Mouse (Mus musculus): ENCODE results near the gene Stk24.

The Stk24 gene

GRCm38 (mm10) chr14:121379827-121380145, at the start of gene Stk24:
Gene Stk24 (minus strand): TSS chr14:121380011.
- peak within 1 kb of the TSS; percentile 97 for H3K4me3 ChIP-seq (replicated peaks; ENCODE audit: low read length)
- peaks cover 14% of the 10 kb centered on the region for H3K36me3 ChIP-seq (ENCODE audit: insufficient read depth, low read length)
- TF ChIP-seq NANOG (IDR thresholded peaks at IDR 0.05; ENCODE audit: borderline replicate concordance, low read length) (no peak), CTCF (conservative IDR thresholded peaks at IDR 0.05; ENCODE audit: low read length) (no peak), POU5F1 (IDR thresholded peaks at IDR 0.05; ENCODE audit: borderline replicate concordance, low read length) (no peak)
- peaks cover 2% of the 10 kb centered on the region; the same call in 1 of the 2 replicates for H3K27me3 ChIP-seq (ENCODE audit: insufficient read depth, low read length)
- no peaks in the 10 kb centered on the region for H3K9me3 ChIP-seq (ENCODE audit: low read length)
- H3K4me1 ChIP-seq (replicated peaks; ENCODE audit: low read depth, low read length): peaks cover 32% of the 10 kb centered on the region

DNA sequence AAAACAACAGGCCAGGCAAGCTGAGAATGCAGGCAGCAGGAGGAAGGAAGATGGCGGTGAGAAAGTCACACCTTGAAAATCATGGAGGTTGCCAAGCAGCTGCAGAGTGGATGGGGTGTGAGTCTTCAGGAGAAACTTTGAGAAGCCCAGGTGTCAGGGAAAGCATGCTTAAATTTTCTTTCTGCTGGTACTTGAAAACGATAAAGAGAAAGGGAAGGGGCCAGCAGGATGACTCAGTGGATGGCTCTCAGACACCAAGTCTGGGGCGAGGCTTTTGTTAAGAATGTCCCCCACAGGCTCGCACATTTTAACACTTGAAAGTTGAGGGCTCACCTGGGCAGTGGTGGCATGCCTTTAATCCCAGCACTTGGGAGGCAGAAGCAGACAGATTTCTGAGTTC, 48.3 kb upstream of the Stk24 start:
- Histone ChIP-seq H3K9me3 (ENCODE audit: low read length) (no peaks in the 10 kb centered on the region), H3K36me3 (ENCODE audit: insufficient read depth, low read length) (no peaks in the 10 kb centered on the region), H3K27me3 (ENCODE audit: insufficient read depth, low read length) (peaks cover 17% of the 10 kb centered on the region), H3K4me1 (replicated peaks; ENCODE audit: low read depth, low read length) (peaks cover 26% of the 10 kb centered on the region), H3K4me3 (replicated peaks; ENCODE audit: low read length) (no peak overlapping the region)
- TF ChIP-seq POU5F1 (IDR thresholded peaks at IDR 0.05; ENCODE audit: borderline replicate concordance, low read length): no peak
- no peak for TF ChIP-seq NANOG (IDR thresholded peaks at IDR 0.05; ENCODE audit: borderline replicate concordance, low read length)
- no peak for TF ChIP-seq CTCF (conservative IDR thresholded peaks at IDR 0.05; ENCODE audit: low read length)

- H3K4me3 ChIP-seq (replicated peaks; ENCODE audit: low read length): no peak overlapping the region
- H3K9me3 ChIP-seq (ENCODE audit: low read length): no peaks in the 10 kb centered on the region
- peaks cover 29% of the 10 kb centered on the region for H3K4me1 ChIP-seq (replicated peaks; ENCODE audit: low read depth, low read length)
- H3K27me3 ChIP-seq (ENCODE audit: insufficient read depth, low read length): peaks cover 7% of the 10 kb centered on the region
- H3K36me3 ChIP-seq (ENCODE audit: insufficient read depth, low read length): no peaks in the 10 kb centered on the region
- TF ChIP-seq CTCF (conservative IDR thresholded peaks at IDR 0.05; ENCODE audit: low read length): peak; percentile 40; the same call in 1 of the 2 replicates
- no peak for TF ChIP-seq POU5F1 (IDR thresholded peaks at IDR 0.05; ENCODE audit: borderline replicate concordance, low read length)
- TF ChIP-seq NANOG (IDR thresholded peaks at IDR 0.05; ENCODE audit: borderline replicate concordance, low read length): no peak
Measured at GRCm38 (mm10) chr14:121426743-121427142, 46.9 kb upstream of the Stk24 start.

- Histone ChIP-seq H3K4me1 (replicated peaks; ENCODE audit: low read depth, low read length) (peaks cover 29% of the 10 kb centered on the region), H3K4me3 (replicated peaks; ENCODE audit: low read length) (no peak overlapping the region), H3K9me3 (ENCODE audit: low read length) (no peaks in the 10 kb centered on the region), H3K36me3 (ENCODE audit: insufficient read depth, low read length) (no peaks in the 10 kb centered on the region), H3K27me3 (ENCODE audit: insufficient read depth, low read length) (no peaks in the 10 kb centered on the region)
- TF ChIP-seq NANOG (IDR thresholded peaks at IDR 0.05; ENCODE audit: borderline replicate concordance, low read length): no peak
- TF ChIP-seq POU5F1 (IDR thresholded peaks at IDR 0.05; ENCODE audit: borderline replicate concordance, low read length): no peak
- no peak for TF ChIP-seq CTCF (conservative IDR thresholded peaks at IDR 0.05; ENCODE audit: low read length)
Measured at GRCm38 (mm10) chr14:121425004-121425793, 45.4 kb upstream of the Stk24 start.

- Histone ChIP-seq H3K4me1 (replicated peaks; ENCODE audit: low read depth, low read length) (peaks cover 25% of the 10 kb centered on the region), H3K9me3 (ENCODE audit: low read length) (no peaks in the 10 kb centered on the region), H3K4me3 (replicated peaks; ENCODE audit: low read length) (no peak overlapping the region), H3K27me3 (ENCODE audit: insufficient read depth, low read length) (no peaks in the 10 kb centered on the region), H3K36me3 (ENCODE audit: insufficient read depth, low read length) (no peaks in the 10 kb centered on the region)
- no peak for TF ChIP-seq POU5F1 (IDR thresholded peaks at IDR 0.05; ENCODE audit: borderline replicate concordance, low read length)
- no peak for TF ChIP-seq NANOG (IDR thresholded peaks at IDR 0.05; ENCODE audit: borderline replicate concordance, low read length)
- TF ChIP-seq CTCF (conservative IDR thresholded peaks at IDR 0.05; ENCODE audit: low read length): no peak
Measured at GRCm38 (mm10) chr14:121423341-121423751, 43.5 kb upstream of the Stk24 start.

- Histone ChIP-seq H3K4me1 (replicated peaks; ENCODE audit: low read depth, low read length) (peaks cover 21% of the 10 kb centered on the region), H3K9me3 (ENCODE audit: low read length) (no peaks in the 10 kb centered on the region), H3K36me3 (ENCODE audit: insufficient read depth, low read length) (no peaks in the 10 kb centered on the region), H3K4me3 (replicated peaks; ENCODE audit: low read length) (no peak overlapping the region), H3K27me3 (ENCODE audit: insufficient read depth, low read length) (no peaks in the 10 kb centered on the region)
- no peak for TF ChIP-seq POU5F1 (IDR thresholded peaks at IDR 0.05; ENCODE audit: borderline replicate concordance, low read length)
- TF ChIP-seq CTCF (conservative IDR thresholded peaks at IDR 0.05; ENCODE audit: low read length): no peak
- no peak for TF ChIP-seq NANOG (IDR thresholded peaks at IDR 0.05; ENCODE audit: borderline replicate concordance, low read length)
Measured at GRCm38 (mm10) chr14:121422664-121423340, 43.0 kb upstream of the Stk24 start.

GRCm38 (mm10) chr14:121422000-121422399, 42.2 kb upstream of the Stk24 start:
- H3K4me1 ChIP-seq (replicated peaks; ENCODE audit: low read depth, low read length): peaks cover 18% of the 10 kb centered on the region

DNA sequence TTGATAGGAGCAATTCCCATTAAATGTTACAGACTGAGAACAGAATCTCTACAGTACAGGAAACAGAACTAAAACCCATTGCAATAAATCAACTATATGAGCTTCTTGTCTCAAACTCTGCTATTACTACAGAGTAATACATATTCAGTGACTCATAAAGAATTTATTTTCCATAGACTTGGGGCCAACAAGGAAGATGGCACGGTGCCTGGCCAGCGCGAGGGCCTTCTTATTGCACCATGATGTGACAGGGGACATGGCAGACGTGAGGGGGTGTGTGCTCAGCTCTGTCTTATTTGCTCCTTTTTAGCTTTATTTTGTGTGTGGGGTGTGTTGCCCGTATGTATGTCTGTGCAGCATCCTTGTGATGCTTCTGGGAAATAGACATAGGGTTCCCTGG, 37.8 kb upstream of the Stk24 start:
- Histone ChIP-seq H3K36me3 (ENCODE audit: insufficient read depth, low read length) (no peaks in the 10 kb centered on the region), H3K4me3 (replicated peaks; ENCODE audit: low read length) (no peak overlapping the region), H3K9me3 (ENCODE audit: low read length) (no peaks in the 10 kb centered on the region), H3K4me1 (replicated peaks; ENCODE audit: low read depth, low read length) (peaks cover under 1% of the 10 kb centered on the region), H3K27me3 (ENCODE audit: insufficient read depth, low read length) (no peaks in the 10 kb centered on the region)
- TF ChIP-seq POU5F1 (IDR thresholded peaks at IDR 0.05; ENCODE audit: borderline replicate concordance, low read length): no peak
- no peak for TF ChIP-seq NANOG (IDR thresholded peaks at IDR 0.05; ENCODE audit: borderline replicate concordance, low read length)
- no peak for TF ChIP-seq CTCF (conservative IDR thresholded peaks at IDR 0.05; ENCODE audit: low read length)

More at GRCm38 (mm10) chr14:121422000-121422399, 42.2 kb upstream of the Stk24 start:
- TF ChIP-seq NANOG (IDR thresholded peaks at IDR 0.05; ENCODE audit: borderline replicate concordance, low read length) (no peak), CTCF (conservative IDR thresholded peaks at IDR 0.05; ENCODE audit: low read length) (no peak), POU5F1 (IDR thresholded peaks at IDR 0.05; ENCODE audit: borderline replicate concordance, low read length) (no peak)
- H3K36me3 ChIP-seq (ENCODE audit: insufficient read depth, low read length): no peaks in the 10 kb centered on the region
- no peaks in the 10 kb centered on the region for H3K9me3 ChIP-seq (ENCODE audit: low read length)
- no peaks in the 10 kb centered on the region for H3K27me3 ChIP-seq (ENCODE audit: insufficient read depth, low read length)
- H3K4me3 ChIP-seq (replicated peaks; ENCODE audit: low read length): no peak overlapping the region
